Mouse (Mus musculus): ENCODE measurements around the gene Efna1.
A peak's percentile ranks its signal among the peaks of the same experiment; 100 is the strongest.

GRCm38 (mm10) chr3:89315195-89315929 is 34.4 kb upstream of the Efna1 start:
- no peak for TF ChIP-seq POLR2A (IDR thresholded peaks at IDR 0.05; ENCODE audit: low read depth, low read length)
- TF ChIP-seq CTCF (conservative IDR thresholded peaks at IDR 0.05; ENCODE audit: insufficient read depth, insufficient read length, low read depth, low read length): peak; percentile 75
